Mouse (Mus musculus) heart, embryonic 14.5 days (tissue): ENCODE measurements around the gene Sf3a2. TPM values are rescaled to one million over a fixed set of nuclear protein-coding genes. Genes with fewer than 3 reads are reported as not detected.
A peak's percentile ranks its signal among the peaks of the same experiment; 100 is the strongest.

Experiments used
- microRNA counts: library from miRNA; unstranded; fragments of <30 nt; microRNA quantifications from one replicate; lab custom pipeline; 2016
- microRNA-seq: library from miRNA; unstranded; fragments of <30 nt; microRNA quantifications from one replicate; pipeline ENCODE4, GENCODE M21; 2016
- polyA plus RNA-seq: library from polyadenylated mRNA; unstranded; fragments of >200 nt; fragmentation: Nextera tagmentation; extraction: Ambion mirVana; gene quantifications from 2 replicates; pipeline ENCODE4 v1.2.1, GENCODE M21; 2014

Gene Sf3a2
- polyA plus RNA-seq, 1 experiment from 2014 or later = 49.2 TPM

MicroRNA genes within 50 kb of the gene (microRNA counts, 519-probe panel; counts per million panel counts)
- 322 counts per million, percentile 70 among the panel's probes with 10 or more counts for microRNA mmu-miR-1982 (lab: Ali Mortazavi, UCI)

Small RNA genes lying within 50 kb of the gene (microRNA-seq; reads per million reads assigned to microRNA genes)
- gene Mir1982 = 5.3 reads per million, percentile 15 among the genes with 10 or more reads in this experiment

Other genes starting within 250 kb of the Sf3a2 start
- 16.7 and 17.0 TPM in 2 replicates for gene Rexo1, start 236.6 kb upstream of the Sf3a2 start, polyA plus RNA-seq
- 3.5 and 5.0 TPM in 2 replicates for gene Klf16, start 220.9 kb upstream of the Sf3a2 start, polyA plus RNA-seq
- gene Abhd17a, start 207.9 kb upstream of the Sf3a2 start, polyA plus RNA-seq = 119 and 141 TPM in 2 replicates
- 65.9 and 67.1 TPM in 2 replicates for gene Scamp4, start 195.3 kb upstream of the Sf3a2 start, polyA plus RNA-seq
- gene Adat3, start 195.3 kb upstream of the Sf3a2 start, polyA plus RNA-seq = 2.6 and 3.6 TPM in 2 replicates
- 0.88 and 1.4 TPM in 2 replicates for gene Gm49322, start 192.2 kb upstream of the Sf3a2 start, polyA plus RNA-seq
- gene Csnk1g2, start 175.4 kb upstream of the Sf3a2 start, polyA plus RNA-seq = 64.8 and 65.0 TPM in 2 replicates
- gene Btbd2, start 141.1 kb upstream of the Sf3a2 start, polyA plus RNA-seq = 49.4 and 53.8 TPM in 2 replicates
- 69.5 and 82.7 TPM in 2 replicates for gene Mknk2, start 120.1 kb upstream of the Sf3a2 start, polyA plus RNA-seq
- 19.1 and 22.3 TPM in 2 replicates for gene Mob3a, start 96.2 kb upstream of the Sf3a2 start, polyA plus RNA-seq
- 3.5 and 7.0 TPM in 2 replicates for gene Izumo4, start 96.0 kb upstream of the Sf3a2 start, polyA plus RNA-seq
- gene Ap3d1, start 55.9 kb upstream of the Sf3a2 start, polyA plus RNA-seq = 45.0 and 54.5 TPM in 2 replicates
- 26.5 and 28.2 TPM in 2 replicates for gene Dot1l, start 43.0 kb upstream of the Sf3a2 start, polyA plus RNA-seq
- gene Plekhj1, start 428 bp downstream of the Sf3a2 start, polyA plus RNA-seq = 71.1 and 75.4 TPM in 2 replicates
- 0.12 TPM in 1 of 2 replicates, not detected in the other for gene Amh, start 7.0 kb downstream of the Sf3a2 start, polyA plus RNA-seq
- 5.5 and 5.6 TPM in 2 replicates for gene Jsrp1, start 15.3 kb downstream of the Sf3a2 start, polyA plus RNA-seq
- 2,025 and 2,172 TPM in 2 replicates for gene Oaz1, start 28.5 kb downstream of the Sf3a2 start, polyA plus RNA-seq
- gene Lingo3, start 45.8 kb downstream of the Sf3a2 start, polyA plus RNA-seq = 0.46 TPM in 2 replicates
- 200 and 230 TPM in 2 replicates for gene Lsm7, start 57.0 kb downstream of the Sf3a2 start, polyA plus RNA-seq
- 21.3 and 23.7 TPM in 2 replicates for gene Sppl2b, start 57.1 kb downstream of the Sf3a2 start, polyA plus RNA-seq
- 0.05 and 0.07 TPM in 2 replicates for gene Tmprss9, start 73.7 kb downstream of the Sf3a2 start, polyA plus RNA-seq
- gene Timm13, start 102.8 kb downstream of the Sf3a2 start, polyA plus RNA-seq = 310 and 338 TPM in 2 replicates
- 7.3 and 8.1 TPM in 2 replicates for gene Lmnb2, start 120.0 kb downstream of the Sf3a2 start, polyA plus RNA-seq
- 34.5 and 39.8 TPM in 2 replicates for gene Gadd45b, start 131.9 kb downstream of the Sf3a2 start, polyA plus RNA-seq
- gene Gng7, start 216.7 kb downstream of the Sf3a2 start, polyA plus RNA-seq = 1.2 and 1.4 TPM in 2 replicates
- not detected in 2 replicates for gene Diras1, start 227.5 kb downstream of the Sf3a2 start, polyA plus RNA-seq
- 5.0 and 5.2 TPM in 2 replicates for gene Slc39a3, start 239.2 kb downstream of the Sf3a2 start, polyA plus RNA-seq